Mouse (Mus musculus): ENCODE results near the gene Adamtsl4. TPM values are rescaled to one million over a fixed set of nuclear protein-coding genes. Genes with fewer than 3 reads are reported as not detected.
A peak's percentile ranks its signal among the peaks of the same experiment; 100 is the strongest.

Adamtsl4 gene
- polyA plus RNA-seq, 1 experiment, result 5.2 TPM

- TF ChIP-seq POLR2A (IDR thresholded peaks at IDR 0.05; ENCODE audit: low read depth, low read length) (no peak), CTCF (conservative IDR thresholded peaks at IDR 0.05; ENCODE audit: insufficient read depth, insufficient read length, low read depth, low read length) (no peak)
- Histone ChIP-seq H3K4me1 (ENCODE audit: control insufficient read depth, insufficient read depth, low read length) (peaks cover 52% of the 10 kb centered on the region), H3K27me3 (replicated peaks; ENCODE audit: control insufficient read depth, insufficient read depth, low read length) (no peaks in the 10 kb centered on the region), H3K27ac (ENCODE audit: insufficient read depth, low read depth, low read length) (peak overlapping the region; percentile 97), H3K4me3 (ENCODE audit: insufficient read depth, low read depth, low read length) (peak overlapping the region; percentile 30; the same call in 1 of the 2 replicates), H3K36me3 (ENCODE audit: control insufficient read depth, insufficient read depth, low read length) (peaks cover 16% of the 10 kb centered on the region)
- peak; percentile 81 for DNase-seq
- 8% methylated on average over 7 of the region's 7 CpGs for WGBS
These were observed 25.6 kb downstream of the Adamtsl4 start for GRCm38 (mm10) chr3:95661945-95662715.

GRCm38 (mm10) chr3:95660788-95661478, 26.8 kb downstream of the Adamtsl4 start:
- 1% methylated on average over 2 of the region's 2 CpGs for WGBS
- no peaks in the 10 kb centered on the region for H3K27me3 ChIP-seq (replicated peaks; ENCODE audit: control insufficient read depth, insufficient read depth, low read length)
- H3K4me1 ChIP-seq (ENCODE audit: control insufficient read depth, insufficient read depth, low read length), result peaks cover 42% of the 10 kb centered on the region
- DNase-seq, result no peak
- peak overlapping the region; percentile 94 for H3K4me3 ChIP-seq (ENCODE audit: insufficient read depth, low read depth, low read length)
- TF ChIP-seq POLR2A (IDR thresholded peaks at IDR 0.05; ENCODE audit: low read depth, low read length) (no peak), CTCF (conservative IDR thresholded peaks at IDR 0.05; ENCODE audit: insufficient read depth, insufficient read length, low read depth, low read length) (no peak)
- peak overlapping the region; percentile 99 for H3K27ac ChIP-seq (ENCODE audit: insufficient read depth, low read depth, low read length)
- H3K36me3 ChIP-seq (ENCODE audit: control insufficient read depth, insufficient read depth, low read length), result peaks cover 16% of the 10 kb centered on the region

- H3K4me1 ChIP-seq (ENCODE audit: control insufficient read depth, insufficient read depth, low read length), result peaks cover 32% of the 10 kb centered on the region
- no peak for DNase-seq
- no peaks in the 10 kb centered on the region for H3K27me3 ChIP-seq (replicated peaks; ENCODE audit: control insufficient read depth, insufficient read depth, low read length)
- H3K27ac ChIP-seq (ENCODE audit: insufficient read depth, low read depth, low read length), result peak overlapping the region; percentile 99
- H3K36me3 ChIP-seq (ENCODE audit: control insufficient read depth, insufficient read depth, low read length), result peaks cover 16% of the 10 kb centered on the region
- no peak for TF ChIP-seq CTCF (conservative IDR thresholded peaks at IDR 0.05; ENCODE audit: insufficient read depth, insufficient read length, low read depth, low read length)
- no peak for TF ChIP-seq POLR2A (IDR thresholded peaks at IDR 0.05; ENCODE audit: low read depth, low read length)
- peak overlapping the region; percentile 94 for H3K4me3 ChIP-seq (ENCODE audit: insufficient read depth, low read depth, low read length)
- WGBS, result 1% methylated on average over 8 of the region's 8 CpGs
These were observed 27.8 kb downstream of the Adamtsl4 start for GRCm38 (mm10) chr3:95659948-95660347.

- H3K4me3 ChIP-seq (ENCODE audit: insufficient read depth, low read depth, low read length), result peak overlapping the region; percentile 94
- peak overlapping the region; percentile 99 for H3K27ac ChIP-seq (ENCODE audit: insufficient read depth, low read depth, low read length)
- H3K4me1 ChIP-seq (ENCODE audit: control insufficient read depth, insufficient read depth, low read length), result peaks cover 24% of the 10 kb centered on the region
- no peak for TF ChIP-seq CTCF (conservative IDR thresholded peaks at IDR 0.05; ENCODE audit: insufficient read depth, insufficient read length, low read depth, low read length)
- peak; percentile 25 for TF ChIP-seq POLR2A (IDR thresholded peaks at IDR 0.05; ENCODE audit: low read depth, low read length)
- H3K36me3 ChIP-seq (ENCODE audit: control insufficient read depth, insufficient read depth, low read length), result peaks cover 14% of the 10 kb centered on the region
- no peaks in the 10 kb centered on the region for H3K27me3 ChIP-seq (replicated peaks; ENCODE audit: control insufficient read depth, insufficient read depth, low read length)
- peak; percentile 86 for DNase-seq
- under 1% methylated on average over 106 of the region's 113 CpGs for WGBS
These were observed 28.6 kb downstream of the Adamtsl4 start for GRCm38 (mm10) chr3:95658868-95659712.

GRCm38 (mm10) chr3:95658236-95658867, 29.4 kb downstream of the Adamtsl4 start, which contains the start of gene Mcl1:
Mcl1 (plus strand) TSS chr3:95658788.
- Histone ChIP-seq H3K27me3 (replicated peaks; ENCODE audit: control insufficient read depth, insufficient read depth, low read length) (no peaks in the 10 kb centered on the region), H3K4me3 (ENCODE audit: insufficient read depth, low read depth, low read length) (peak within 1 kb of the TSS; percentile 94), H3K36me3 (ENCODE audit: control insufficient read depth, insufficient read depth, low read length) (peaks cover 13% of the 10 kb centered on the region), H3K4me1 (ENCODE audit: control insufficient read depth, insufficient read depth, low read length) (peaks cover 20% of the 10 kb centered on the region), H3K27ac (ENCODE audit: insufficient read depth, low read depth, low read length) (peak within 1 kb of the TSS; percentile 100)
- TF ChIP-seq CTCF (conservative IDR thresholded peaks at IDR 0.05; ENCODE audit: insufficient read depth, insufficient read length, low read depth, low read length) (0 out of 2 replicates have a peak, but pooled peaks have one; percentile 3), POLR2A (IDR thresholded peaks at IDR 0.05; ENCODE audit: low read depth, low read length) (peak; percentile 99)
- DNase-seq, result peak; percentile 97
- under 1% methylated on average over 43 of the region's 43 CpGs for WGBS

- no peak for DNase-seq
- TF ChIP-seq POLR2A (IDR thresholded peaks at IDR 0.05; ENCODE audit: low read depth, low read length) (no peak), CTCF (conservative IDR thresholded peaks at IDR 0.05; ENCODE audit: insufficient read depth, insufficient read length, low read depth, low read length) (no peak)
- Histone ChIP-seq H3K4me3 (ENCODE audit: insufficient read depth, low read depth, low read length) (no peak overlapping the region), H3K27ac (ENCODE audit: insufficient read depth, low read depth, low read length) (no peak overlapping the region), H3K27me3 (replicated peaks; ENCODE audit: control insufficient read depth, insufficient read depth, low read length) (no peaks in the 10 kb centered on the region), H3K4me1 (ENCODE audit: control insufficient read depth, insufficient read depth, low read length) (peaks cover 16% of the 10 kb centered on the region), H3K36me3 (ENCODE audit: control insufficient read depth, insufficient read depth, low read length) (peaks cover 11% of the 10 kb centered on the region)
- 84% methylated on average over 3 of the region's 3 CpGs for WGBS
These were observed 30.0 kb downstream of the Adamtsl4 start for GRCm38 (mm10) chr3:95657711-95658110.
